ENCODE assay signal across 8 mouse cellular contexts in the genomic region with DNA sequence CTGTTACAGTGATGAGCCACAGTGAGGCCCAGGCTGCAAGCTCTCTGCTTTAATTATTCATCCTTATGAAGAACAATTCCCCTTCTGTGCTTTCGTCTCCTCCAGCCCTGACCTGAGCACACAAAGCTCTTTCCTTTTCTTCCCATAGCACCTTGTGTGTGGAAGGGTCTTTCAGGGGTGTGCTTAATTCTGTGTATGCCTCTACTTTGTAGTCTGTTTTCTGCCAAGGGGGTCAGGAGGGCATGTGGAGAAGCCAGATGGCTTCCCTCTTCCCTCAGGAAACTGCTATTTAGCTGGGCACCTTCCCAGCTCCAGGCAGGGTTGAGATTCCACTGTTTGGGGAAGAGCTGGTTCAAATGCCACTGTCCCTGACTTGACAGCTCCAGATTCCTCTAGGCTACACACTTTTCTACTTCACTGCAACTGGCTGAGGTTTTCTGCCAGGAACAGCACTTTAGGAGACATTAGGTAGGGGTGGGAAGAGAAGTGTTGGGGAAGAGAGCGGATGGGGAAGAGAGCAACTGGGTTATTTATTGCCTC.
DNase-seq lines count a peak whose midpoint lies in the region; ATAC-seq and TF ChIP-seq lines count a peak whose summit lies in the region.

No protein-coding gene starts in this region.

- H3K4me1 ChIP-seq in forebrain, embryonic 12.5 days: peaks cover 19% of the 10 kb centered on the region
- peaks cover 3% of the 10 kb centered on the region; the same call in 1 of the 2 replicates for H3K4me1 ChIP-seq in forebrain, embryonic 11.5 days (replicated peaks; ENCODE audit: control insufficient read depth, insufficient read depth, low read length)
- peaks cover 8% of the 10 kb centered on the region; the same call in 1 of the 2 replicates for H3K4me1 ChIP-seq in cerebellum, adult 2 months (ENCODE audit: control insufficient read depth, insufficient read depth, low read length)
- H3K4me1 ChIP-seq in heart, postnatal 0 days (ENCODE audit: control insufficient read depth, insufficient read depth): no peaks in the 10 kb centered on the region
- peaks cover 20% of the 10 kb centered on the region for H3K4me1 ChIP-seq in neural tube, embryonic 11.5 days (ENCODE audit: control insufficient read depth, insufficient read depth, low read length)

- no peak for ATAC-seq in forebrain, embryonic 12.5 days (ENCODE audit: low FRiP score)
- ATAC-seq in forebrain, embryonic 11.5 days (replicated peaks; ENCODE audit: low FRiP score): no peak
- ATAC-seq in heart, postnatal 0 days (ENCODE audit: insufficient read depth, low read depth): no peak
- ATAC-seq in neural tube, embryonic 11.5 days (ENCODE audit: insufficient read depth, low FRiP score, low TSS enrichment): peak; percentile 72

- no peak for TF ChIP-seq EP300 in heart, postnatal 0 days (IDR thresholded peaks at IDR 0.05; ENCODE audit: low read depth)

- H3K4me2 ChIP-seq in forebrain, embryonic 12.5 days: no peak overlapping the region
- no peak overlapping the region for H3K4me2 ChIP-seq in forebrain, embryonic 11.5 days (ENCODE audit: low read depth, low read length, severe bottlenecking)
- H3K4me2 ChIP-seq in heart, postnatal 0 days (ENCODE audit: low read depth, low read length): no peak overlapping the region
- H3K4me2 ChIP-seq in neural tube, embryonic 11.5 days (ENCODE audit: low read depth): 0 out of 2 replicates have a peak overlapping the region, but pooled peaks have one; percentile 1

- 0 out of 2 replicates have a peak overlapping the region, but pooled peaks have one; percentile 36 for H3K27ac ChIP-seq in forebrain, embryonic 12.5 days
- H3K27ac ChIP-seq in forebrain, embryonic 11.5 days (ENCODE audit: low read depth, low read length): no peak overlapping the region
- H3K27ac ChIP-seq in cerebellum, adult 2 months (ENCODE audit: insufficient read depth, low read length): no peak overlapping the region
- H3K27ac ChIP-seq in heart, postnatal 0 days (ENCODE audit: low read depth): no peak overlapping the region
- H3K27ac ChIP-seq in neural tube, embryonic 11.5 days (ENCODE audit: low read depth, low read length): peak overlapping the region; percentile 58

- no peak overlapping the region for H3K4me3 ChIP-seq in forebrain, embryonic 12.5 days (replicated peaks)
- no peak overlapping the region for H3K4me3 ChIP-seq in forebrain, embryonic 11.5 days (ENCODE audit: low read depth, low read length)
- H3K4me3 ChIP-seq in cerebellum, adult 2 months (replicated peaks; ENCODE audit: insufficient read depth, low read depth, low read length): no peak overlapping the region
- H3K4me3 ChIP-seq in heart, postnatal 0 days (ENCODE audit: low read depth, low read length): no peak overlapping the region
- no peak overlapping the region for H3K4me3 ChIP-seq in neural tube, embryonic 11.5 days (ENCODE audit: low read depth, low read length)

- H3K9ac ChIP-seq in forebrain, embryonic 12.5 days: no peak overlapping the region
- H3K9ac ChIP-seq in forebrain, embryonic 11.5 days (ENCODE audit: low read length): no peak overlapping the region
- no peak overlapping the region for H3K9ac ChIP-seq in heart, postnatal 0 days (replicated peaks; ENCODE audit: low read depth, low read length)
- no peak overlapping the region for H3K9ac ChIP-seq in neural tube, embryonic 11.5 days (ENCODE audit: low read length)

- 50% methylated on average over 2 of the region's 2 CpGs for WGBS in forebrain, embryonic 12.5 days
- 57% methylated on average over 2 of the region's 2 CpGs for WGBS in forebrain, embryonic 11.5 days
- 43% methylated on average over 2 of the region's 2 CpGs for WGBS in cerebellum, adult 2 months
- WGBS in heart, postnatal 0 days: 79% methylated on average over 2 of the region's 2 CpGs
- 14% methylated on average over 2 of the region's 2 CpGs for WGBS in neural tube, embryonic 11.5 days

- no peaks in the 10 kb centered on the region for H3K9me3 ChIP-seq in forebrain, embryonic 12.5 days
- H3K9me3 ChIP-seq in forebrain, embryonic 11.5 days (ENCODE audit: control insufficient read depth, low read length): no peaks in the 10 kb centered on the region
- H3K9me3 ChIP-seq in heart, postnatal 0 days (replicated peaks; ENCODE audit: control insufficient read depth, low read length): no peaks in the 10 kb centered on the region
- no peaks in the 10 kb centered on the region for H3K9me3 ChIP-seq in neural tube, embryonic 11.5 days (ENCODE audit: control insufficient read depth, low read length)

- DNase-seq in forebrain, embryonic 11.5 days (ENCODE audit: low spot score): no peak
- DNase-seq in cerebellum, adult 2 months: peak; percentile 67 to 82
- DNase-seq in heart, postnatal 0 days (ENCODE audit: low spot score): peak; percentile 15
- peak; percentile 45 for DNase-seq in kidney, postnatal 25 days
- DNase-seq in neural tube, embryonic 11.5 days (ENCODE audit: low spot score): peak; percentile 63
- no peak for DNase-seq in spleen, postnatal 36 days (ENCODE audit: low spot score in 2 of 2)
- no peak for DNase-seq in layer of hippocampus, adult 11-12 months (ENCODE audit: low spot score)

- TF ChIP-seq POLR2A in cerebellum, adult 2 months (IDR thresholded peaks at IDR 0.05; ENCODE audit: borderline replicate concordance, insufficient read depth, low read length): no peak

- no peaks in the 10 kb centered on the region for H3K27me3 ChIP-seq in forebrain, embryonic 12.5 days
- no peaks in the 10 kb centered on the region for H3K27me3 ChIP-seq in forebrain, embryonic 11.5 days (ENCODE audit: control insufficient read depth, insufficient read depth, low read length)
- no peaks in the 10 kb centered on the region for H3K27me3 ChIP-seq in cerebellum, adult 2 months (ENCODE audit: control insufficient read depth, insufficient read depth, low read length)
- H3K27me3 ChIP-seq in heart, postnatal 0 days (ENCODE audit: control insufficient read depth, insufficient read depth, low read length): no peaks in the 10 kb centered on the region
- H3K27me3 ChIP-seq in neural tube, embryonic 11.5 days (ENCODE audit: control insufficient read depth, insufficient read depth, low read length): no peaks in the 10 kb centered on the region

- H3K36me3 ChIP-seq in forebrain, embryonic 12.5 days (replicated peaks): no peaks in the 10 kb centered on the region
- no peaks in the 10 kb centered on the region for H3K36me3 ChIP-seq in forebrain, embryonic 11.5 days (ENCODE audit: control insufficient read depth, insufficient read depth, low read length)
- no peaks in the 10 kb centered on the region for H3K36me3 ChIP-seq in heart, postnatal 0 days (replicated peaks; ENCODE audit: control insufficient read depth, insufficient read depth, low read length)
- H3K36me3 ChIP-seq in neural tube, embryonic 11.5 days (ENCODE audit: control insufficient read depth, insufficient read depth, low read length): no peaks in the 10 kb centered on the region

- TF ChIP-seq CTCF in cerebellum, adult 2 months (IDR thresholded peaks at IDR 0.05; ENCODE audit: borderline replicate concordance, insufficient read depth, low read depth, low read length): no peak
- no peak for TF ChIP-seq CTCF in heart, postnatal 0 days (IDR thresholded peaks at IDR 0.05; ENCODE audit: low read depth)

Comparison
In these comparisons a context has a peak if more than half of its experiments do, and no peak if none do; other contexts are left out.
1. H3K27ac ChIP-seq: peak in forebrain, embryonic 12.5 days (single experiment) and neural tube, embryonic 11.5 days (single experiment); none in forebrain, embryonic 11.5 days (single experiment), cerebellum, adult 2 months (single experiment) and heart, postnatal 0 days (single experiment).
2. DNase-seq: peak in cerebellum, adult 2 months (2 of 2), heart, postnatal 0 days (single experiment), kidney, postnatal 25 days (2 of 2) and neural tube, embryonic 11.5 days (single experiment); none in forebrain, embryonic 11.5 days (single experiment), spleen, postnatal 36 days (0 of 2) and layer of hippocampus, adult 11-12 months (single experiment).